Mouse (Mus musculus) heart, embryonic 14.5 days (tissue): ENCODE data around the gene Aicda. TPM values are rescaled to one million over a fixed set of nuclear protein-coding genes. Genes with fewer than 3 reads are reported as not detected.

Experiments
- ATAC-seq: fragments of 200-750 bp; cut with Nextera tagmentation; 2 replicates; pipeline ENCODE4 v1.8.0; 2017; ENCODE audit warnings: low read depth, moderate TSS enrichment; ENCODE audit not compliant: insufficient number of reproducible peaks, insufficient read depth, low FRiP score
- H3K27ac ChIP-seq, 2 experiments: fragments of 200-500 bp in 1 of 2; fragments of 300-500 bp in 1 of 2; sonication (generic) in 1 of 2; replicated peaks in 1 of 2; 2 replicates each; pipeline ENCODE4 v1.5.1; 2012 to 2014; ENCODE audit warnings: low read depth in 2 of 2, low read length in 2 of 2, control low read depth in 1 of 2, mild to moderate bottlenecking in 1 of 2, mixed read lengths in 1 of 2; ENCODE audit not compliant: control insufficient read depth in 1 of 2, insufficient read depth in 1 of 2
- H3K27me3 ChIP-seq: fragments of 300-500 bp; sonication (generic); 2 replicates; pipeline ENCODE4 v1.6.1; 2014; ENCODE audit warnings: mild to moderate bottlenecking, low read length, control low read depth; ENCODE audit not compliant: control insufficient read depth, insufficient read depth
- H3K36me3 ChIP-seq: fragments of 300-500 bp; sonication (generic); 2 replicates; pipeline ENCODE4 v1.6.1; 2014; ENCODE audit warnings: mild to moderate bottlenecking, control low read depth, low read length, mixed read lengths; ENCODE audit not compliant: control insufficient read depth, insufficient read depth
- H3K4me1 ChIP-seq, 2 experiments: fragments of 200-500 bp in 1 of 2; fragments of 300-500 bp in 1 of 2; sonication (generic) in 1 of 2; 2 replicates each; pipeline ENCODE4 v1.6.1; 2012 to 2014; ENCODE audit warnings: low read length in 2 of 2, control low read depth in 1 of 2, mixed read lengths in 1 of 2; ENCODE audit not compliant: control insufficient read depth in 2 of 2, insufficient read depth in 2 of 2
- H3K4me2 ChIP-seq: fragments of 300-500 bp; sonication (generic); 2 replicates; pipeline ENCODE4 v1.6.1; 2014; ENCODE audit warnings: mild to moderate bottlenecking, low read length
- H3K4me3 ChIP-seq, 2 experiments: fragments of 200-500 bp in 1 of 2; fragments of 300-500 bp in 1 of 2; sonication (generic) in 1 of 2; 2 replicates each; pipeline ENCODE4 v1.5.1; 2012 to 2014; ENCODE audit warnings: low read length in 2 of 2, mild to moderate bottlenecking in 2 of 2, control low read depth in 1 of 2, low read depth in 1 of 2, moderate library complexity in 1 of 2; ENCODE audit not compliant: control insufficient read depth in 1 of 2, insufficient read depth in 1 of 2
- H3K9ac ChIP-seq: fragments of 300-500 bp; sonication (generic); 2 replicates; pipeline ENCODE4 v1.6.1; 2014; ENCODE audit warnings: mild to moderate bottlenecking, low read length
- H3K9me3 ChIP-seq: fragments of 300-500 bp; sonication (generic); 2 replicates; pipeline ENCODE4 v1.6.1; 2016; ENCODE audit warnings: low read length, control low read depth; ENCODE audit not compliant: control insufficient read depth
- WGBS: fragments of 180-500 bp; shearing (Covaris S2); extraction: QIAGEN DNeasy Blood & Tissue Kit; methylation state at CpG from one replicate; pipeline ENCODE4 v1.1.7; 2014; 5-methylcytosine and 5-hydroxymethylcytosine counted together
- polyA plus RNA-seq: library from polyadenylated mRNA; unstranded; fragments of >200 nt; fragmentation: Nextera tagmentation; extraction: Ambion mirVana; gene quantifications from 2 replicates; pipeline ENCODE4 v1.2.1, GENCODE M21; 2014

The Aicda gene
- polyA plus RNA-seq, 1 experiment from 2014 or later, result not detected

- Histone ChIP-seq H3K9ac (no peak overlapping the region), H3K27me3 (no peaks in the 10 kb centered on the region), H3K27ac (no peak overlapping the region), H3K4me2 (no peak overlapping the region), H3K4me3 (no peak overlapping the region), H3K9me3 (no peaks in the 10 kb centered on the region), H3K4me1 (no peaks in the 10 kb centered on the region; a peak in 1 of 4 replicates), H3K36me3 (no peaks in the 10 kb centered on the region)
- no peak for ATAC-seq
- WGBS, result 68% methylated on average over 1 of the region's 1 CpGs
Observed at GRCm38 (mm10) chr6:122517668-122518067, 35.9 kb upstream of the Aicda start.

GRCm38 (mm10) chr6:122519384-122519783 is 34.2 kb upstream of the Aicda start:
- H3K9me3 ChIP-seq, result no peaks in the 10 kb centered on the region
- no peaks in the 10 kb centered on the region for H3K27me3 ChIP-seq
- H3K4me3 ChIP-seq, result no peak overlapping the region
- no peaks in the 10 kb centered on the region for H3K36me3 ChIP-seq
- no peak for ATAC-seq
- no peak overlapping the region for H3K27ac ChIP-seq
- WGBS, result 28% methylated on average over 2 of the region's 2 CpGs
- H3K9ac ChIP-seq, result no peak overlapping the region
- no peaks in the 10 kb centered on the region for H3K4me1 ChIP-seq
- H3K4me2 ChIP-seq, result no peak overlapping the region

- no peaks in the 10 kb centered on the region for H3K4me1 ChIP-seq
- no peak overlapping the region for H3K27ac ChIP-seq
- no peak overlapping the region for H3K4me2 ChIP-seq
- no peaks in the 10 kb centered on the region for H3K9me3 ChIP-seq
- H3K36me3 ChIP-seq, result no peaks in the 10 kb centered on the region
- no peaks in the 10 kb centered on the region for H3K27me3 ChIP-seq
- no peak overlapping the region for H3K9ac ChIP-seq
- H3K4me3 ChIP-seq, result no peak overlapping the region
- WGBS, result 67% methylated on average over 9 of the region's 9 CpGs
- ATAC-seq, result no peak
Observed at GRCm38 (mm10) chr6:122522595-122522994, 31.0 kb upstream of the Aicda start.

GRCm38 (mm10) chr6:122523289-122523688 is 30.3 kb upstream of the Aicda start:
- H3K27me3 ChIP-seq, result no peaks in the 10 kb centered on the region
- H3K4me2 ChIP-seq, result no peak overlapping the region
- H3K9ac ChIP-seq, result no peak overlapping the region
- no peaks in the 10 kb centered on the region for H3K4me1 ChIP-seq
- H3K27ac ChIP-seq, result no peak overlapping the region
- no peak overlapping the region for H3K4me3 ChIP-seq
- WGBS, result 80% methylated on average over 8 of the region's 8 CpGs
- no peaks in the 10 kb centered on the region for H3K9me3 ChIP-seq
- ATAC-seq, result no peak
- no peaks in the 10 kb centered on the region for H3K36me3 ChIP-seq

GRCm38 (mm10) chr6:122527596-122527995 is 26.0 kb upstream of the Aicda start:
- H3K9me3 ChIP-seq, result no peaks in the 10 kb centered on the region
- H3K27me3 ChIP-seq, result no peaks in the 10 kb centered on the region
- no peaks in the 10 kb centered on the region for H3K4me1 ChIP-seq
- no peaks in the 10 kb centered on the region for H3K36me3 ChIP-seq
- no peak for ATAC-seq
- 21% methylated on average over 12 of the region's 12 CpGs for WGBS
- no peak overlapping the region for H3K9ac ChIP-seq
- no peak overlapping the region for H3K4me3 ChIP-seq
- no peak overlapping the region for H3K4me2 ChIP-seq
- no peak overlapping the region for H3K27ac ChIP-seq

- Histone ChIP-seq H3K9me3 (no peaks in the 10 kb centered on the region), H3K36me3 (no peaks in the 10 kb centered on the region), H3K4me2 (no peak overlapping the region), H3K27ac (no peak overlapping the region), H3K4me1 (peaks cover 0 to 3% of the 10 kb centered on the region in 2 experiments; a peak in 1 of 4 replicates), H3K9ac (no peak overlapping the region), H3K4me3 (no peak overlapping the region), H3K27me3 (no peaks in the 10 kb centered on the region)
- 75% methylated on average over 11 of the region's 11 CpGs for WGBS
- ATAC-seq, result no peak
Observed at GRCm38 (mm10) chr6:122528136-122528535, 25.5 kb upstream of the Aicda start.

- no peak for ATAC-seq
- Histone ChIP-seq H3K9ac (no peak overlapping the region), H3K4me2 (no peak overlapping the region), H3K27ac (no peak overlapping the region), H3K9me3 (no peaks in the 10 kb centered on the region), H3K4me3 (no peak overlapping the region), H3K4me1 (peaks cover 0 to 3% of the 10 kb centered on the region in 2 experiments; a peak in 1 of 4 replicates), H3K36me3 (no peaks in the 10 kb centered on the region), H3K27me3 (no peaks in the 10 kb centered on the region)
- WGBS, result 71% methylated on average over 8 of the region's 8 CpGs
Observed at GRCm38 (mm10) chr6:122531466-122532174, 22.0 kb upstream of the Aicda start.

- Histone ChIP-seq H3K9ac (no peak overlapping the region), H3K4me2 (peak overlapping the region; percentile 49), H3K27ac (no peak overlapping the region), H3K9me3 (no peaks in the 10 kb centered on the region), H3K27me3 (no peaks in the 10 kb centered on the region), H3K4me3 (peak overlapping the region; percentile 4 to 16; a peak in 2 of 4 replicates), H3K4me1 (peaks cover 0 to 3% of the 10 kb centered on the region in 2 experiments; a peak in 1 of 4 replicates), H3K36me3 (no peaks in the 10 kb centered on the region)
- WGBS, result 18% methylated on average over 4 of the region's 4 CpGs
- no peak for ATAC-seq
Observed at GRCm38 (mm10) chr6:122532883-122533302, 20.7 kb upstream of the Aicda start.
